Mouse (Mus musculus) gastrocnemius, adult 18-20 months (tissue): Measurements from ENCODE around the gene Krtap1-4. TPM values are rescaled to one million over a fixed set of nuclear protein-coding genes. Genes with fewer than 3 reads are reported as not detected.

Source experiments
- DNase-seq: peaks from one replicate; pipeline ENCODE4 v3.0.0; 2021; ENCODE audit warnings: low spot score
- total RNA-seq, 2 experiments: library from RNA; stranded (reverse); gene quantifications; 2 replicates each; pipeline ENCODE4 v1.2.3; 2021

The Krtap1-4 gene
- total RNA-seq, 2 experiments from 2014 or later, result not detected

DNA sequence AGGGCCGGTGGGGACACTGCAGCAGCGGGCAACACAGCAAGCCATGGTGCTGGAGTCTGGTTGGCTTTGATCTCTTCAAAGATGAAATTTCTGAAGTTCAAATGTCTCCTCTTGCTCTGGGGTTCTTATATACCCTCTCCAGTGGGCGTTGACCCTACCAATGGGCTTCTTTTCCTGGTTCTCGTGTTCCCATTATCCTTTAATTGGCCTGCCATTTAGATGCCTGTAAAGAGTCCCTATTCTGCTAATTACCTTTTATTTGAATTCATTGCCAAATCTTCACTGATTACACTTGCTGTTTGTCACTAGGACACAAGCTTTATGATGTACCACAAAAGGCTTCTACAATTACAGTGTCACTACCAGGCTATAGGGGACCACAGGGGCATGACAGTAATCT, 32.7 kb downstream of the Krtap1-4 start, which contains the start of gene Krtap3-3:
Gene Krtap3-3, minus strand, starts transcription at position 101 of the 400 bp plus-strand sequence.
- DNase-seq, result no peak

DNA sequence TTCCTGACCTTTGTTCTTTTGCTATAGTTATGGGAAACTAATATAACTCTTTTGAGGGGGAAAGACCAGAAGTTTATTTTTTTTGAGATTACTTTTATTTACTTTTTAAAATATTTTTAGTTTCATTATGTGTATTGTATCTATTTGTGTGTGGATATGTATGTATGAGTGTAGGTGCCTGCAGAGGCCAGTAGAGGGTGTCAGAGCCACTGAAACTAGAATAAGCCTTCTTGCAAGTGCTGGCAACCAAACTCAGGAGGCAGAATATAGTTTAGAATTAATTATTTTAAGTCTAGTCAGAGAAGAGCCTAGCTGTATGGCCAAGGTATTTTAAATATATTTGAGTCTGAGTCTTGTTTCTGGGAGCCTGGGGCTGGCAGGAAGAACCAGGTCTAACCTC, 35.6 kb downstream of the Krtap1-4 start:
- DNase-seq, result no peak

DNA sequence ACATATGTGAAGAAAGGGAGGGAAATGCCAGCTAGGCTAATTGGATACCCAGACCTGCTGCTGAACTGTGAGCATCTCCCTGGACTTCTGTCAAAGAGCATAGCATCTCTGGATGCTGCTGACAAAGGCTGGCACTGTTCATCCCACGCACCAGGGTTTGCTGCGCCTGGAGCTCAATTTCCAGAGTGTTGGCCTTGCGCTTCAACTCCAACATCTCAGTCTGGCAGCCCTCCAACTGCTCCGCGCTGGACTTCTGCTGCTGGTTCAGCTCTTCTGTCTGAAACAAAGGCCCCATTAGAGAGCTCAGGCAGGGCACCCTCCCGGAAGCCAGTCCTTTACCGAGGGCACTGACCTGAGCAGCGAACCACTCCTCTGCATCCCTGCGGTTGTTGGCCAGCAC, 43.7 kb downstream of the Krtap1-4 start:
- DNase-seq, result no peak

Other genes starting within 250 kb of the Krtap1-4 start
- not detected for gene Krt26, start 245.7 kb downstream of the Krtap1-4 start, total RNA-seq
- gene Krt27, start 232.6 kb downstream of the Krtap1-4 start, total RNA-seq, result not detected
- gene Krt28, start 208.8 kb downstream of the Krtap1-4 start, total RNA-seq, result not detected
- gene Krt10, start 194.3 kb downstream of the Krtap1-4 start, total RNA-seq, result 1 to 10 TPM; 2.6 to 3.1 TPM
- not detected for gene Krt12, start 161.4 kb downstream of the Krtap1-4 start, total RNA-seq
- under 1 TPM in 1 of 2 experiments, not detected in 1; 0.14 TPM for gene Krt20, start 145.5 kb downstream of the Krtap1-4 start, total RNA-seq
- not detected for gene Krt23, start 90.5 kb downstream of the Krtap1-4 start, total RNA-seq
- gene Krt39, start 62.3 kb downstream of the Krtap1-4 start, total RNA-seq, result not detected
- not detected for gene Krt40, start 40.5 kb downstream of the Krtap1-4 start, total RNA-seq
- under 1 TPM in 1 of 2 experiments, not detected in 1; 0.32 TPM for gene Krtap3-3, start 32.8 kb downstream of the Krtap1-4 start, total RNA-seq
- gene Krtap3-2, start 26.8 kb downstream of the Krtap1-4 start, total RNA-seq, result not detected
- not detected for gene Gm11939, start 24.2 kb downstream of the Krtap1-4 start, total RNA-seq
- not detected for gene Krtap3-1, start 17.0 kb downstream of the Krtap1-4 start, total RNA-seq
- gene Krtap1-5, start 2.6 kb downstream of the Krtap1-4 start, total RNA-seq, result not detected
- gene Krtap1-3, start 7.7 kb upstream of the Krtap1-4 start, total RNA-seq, result not detected
- gene Krtap9-3, start 14.5 kb upstream of the Krtap1-4 start, total RNA-seq, result not detected
- gene Gm11938, start 19.7 kb upstream of the Krtap1-4 start, total RNA-seq, result not detected
- gene Gm11937, start 26.5 kb upstream of the Krtap1-4 start, total RNA-seq, result not detected
- not detected for gene Krtap2-4, start 31.2 kb upstream of the Krtap1-4 start, total RNA-seq
- not detected for gene Gm11562, start 36.8 kb upstream of the Krtap1-4 start, total RNA-seq
- gene Krtap4-1, start 44.6 kb upstream of the Krtap1-4 start, total RNA-seq, result not detected
- not detected for gene Krtap4-2, start 51.4 kb upstream of the Krtap1-4 start, total RNA-seq
- gene Krtap4-7, start 60.4 kb upstream of the Krtap1-4 start, total RNA-seq, result not detected
- not detected for gene Gm11555, start 66.6 kb upstream of the Krtap1-4 start, total RNA-seq
- gene Gm11563, start 75.3 kb upstream of the Krtap1-4 start, total RNA-seq, result not detected
- gene Krtap4-6, start 82.3 kb upstream of the Krtap1-4 start, total RNA-seq, result not detected
- not detected for gene Gm14190, start 107.1 kb upstream of the Krtap1-4 start, total RNA-seq
- not detected for gene Gm14180, start 150.6 kb upstream of the Krtap1-4 start, total RNA-seq
- gene Gm11595, start 189.3 kb upstream of the Krtap1-4 start, total RNA-seq, result not detected
- not detected for gene Krtap4-8, start 197.1 kb upstream of the Krtap1-4 start, total RNA-seq
- gene Krtap4-9, start 201.5 kb upstream of the Krtap1-4 start, total RNA-seq, result not detected
- gene Gm11596, start 209.8 kb upstream of the Krtap1-4 start, total RNA-seq, result not detected
- gene Gm11569, start 215.3 kb upstream of the Krtap1-4 start, total RNA-seq, result not detected
- not detected for gene Gm11554, start 220.8 kb upstream of the Krtap1-4 start, total RNA-seq
- not detected for gene Krtap4-13, start 226.2 kb upstream of the Krtap1-4 start, total RNA-seq
- not detected for gene Gm11564, start 232.0 kb upstream of the Krtap1-4 start, total RNA-seq